Mouse (Mus musculus) midbrain, embryonic 16.5 days (tissue): Measurements from ENCODE around the gene Slc26a3. TPM values are rescaled to one million over a fixed set of nuclear protein-coding genes. Genes with fewer than 3 reads are reported as not detected.
"Not testable (repeated sequence)": the region's sequence is repeated elsewhere in the genome, so short reads cannot be mapped to it uniquely, and the experiment has no call there.

Source experiments
- ATAC-seq: fragments of 200-750 bp; cut with Nextera tagmentation; 2 replicates; pipeline ENCODE4 v1.8.0; 2017; ENCODE audit warnings: moderate TSS enrichment
- H3K27ac ChIP-seq: fragments of 300-500 bp; sonication (generic); 2 replicates; pipeline ENCODE4 v1.5.1; 2014; ENCODE audit warnings: mild to moderate bottlenecking, low read length, mixed read lengths
- H3K27me3 ChIP-seq: fragments of 300-500 bp; sonication (generic); 2 replicates; pipeline ENCODE4 v1.6.1; 2014; ENCODE audit warnings: low read depth, low read length, mixed read lengths; ENCODE audit not compliant: control insufficient read depth, insufficient read depth
- H3K36me3 ChIP-seq: fragments of 300-500 bp; sonication (generic); 2 replicates; pipeline ENCODE4 v1.6.1; 2014; ENCODE audit warnings: mild to moderate bottlenecking, low read length, moderate library complexity, mixed read lengths; ENCODE audit not compliant: control insufficient read depth, insufficient read depth
- H3K4me1 ChIP-seq: fragments of 300-500 bp; sonication (generic); 2 replicates; pipeline ENCODE4 v1.6.1; 2014; ENCODE audit warnings: mild to moderate bottlenecking, low read length, mixed read lengths; ENCODE audit not compliant: control insufficient read depth, insufficient read depth
- H3K4me2 ChIP-seq: fragments of 300-500 bp; sonication (generic); 2 replicates; pipeline ENCODE4 v1.6.1; 2014; ENCODE audit warnings: mild to moderate bottlenecking, low read length, mixed read lengths
- H3K4me3 ChIP-seq: fragments of 300-500 bp; sonication (generic); 2 replicates; pipeline ENCODE4 v1.5.1; 2014; ENCODE audit warnings: low read depth, mild to moderate bottlenecking, low read length, moderate library complexity, mixed read lengths
- H3K9ac ChIP-seq: fragments of 300-500 bp; sonication (generic); 2 replicates; pipeline ENCODE4 v1.6.1; 2014; ENCODE audit warnings: low read depth, low read length, mixed read lengths
- H3K9me3 ChIP-seq: fragments of 300-500 bp; sonication (generic); replicated peaks from 2 replicates; pipeline ENCODE4 v1.6.1; 2014; ENCODE audit warnings: mild to moderate bottlenecking, low read length, mixed read lengths; ENCODE audit not compliant: control insufficient read depth, poor library complexity, severe bottlenecking
- WGBS: fragments of 180-500 bp; shearing (Covaris S2); extraction: QIAGEN DNeasy Blood & Tissue Kit; methylation state at CpG from one replicate; pipeline ENCODE4 v1.1.7; 2014; 5-methylcytosine and 5-hydroxymethylcytosine counted together
- polyA plus RNA-seq: library from polyadenylated mRNA; unstranded; fragments of >200 nt; fragmentation: Nextera tagmentation; extraction: Ambion mirVana; gene quantifications from 2 replicates; pipeline ENCODE4 v1.2.1, GENCODE M21; 2015

The Slc26a3 gene
- polyA plus RNA-seq, 1 experiment from 2014 or later, result 0.09 TPM

DNA sequence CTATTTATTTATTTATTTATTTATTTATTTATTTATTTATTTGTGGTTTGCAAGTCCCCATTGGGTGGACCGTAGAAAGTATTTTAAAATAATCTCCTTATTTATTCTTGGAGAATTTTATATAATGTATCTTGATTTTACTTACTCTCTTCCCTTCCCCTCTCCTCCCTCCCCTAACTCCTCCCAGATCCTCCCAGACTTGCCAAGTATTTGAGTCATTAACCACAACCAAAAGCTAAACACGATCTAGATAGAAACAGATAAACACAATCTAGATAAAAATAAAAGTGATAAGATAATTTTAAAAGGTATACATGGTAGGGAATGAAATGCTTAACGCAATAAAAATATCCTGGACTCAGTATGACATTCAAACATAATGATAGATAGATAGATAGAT, 58.7 kb downstream of the Slc26a3 start:
- Histone ChIP-seq H3K9ac (no peak overlapping the region), H3K36me3 (no peaks in the 10 kb centered on the region), H3K4me1 (0 out of 2 replicates have a peak, but pooled peaks cover 1% of the 10 kb centered on the region), H3K9me3 (no peaks in the 10 kb centered on the region), H3K4me2 (no peak overlapping the region), H3K27ac (no peak overlapping the region), H3K4me3 (no peak overlapping the region), H3K27me3 (no peaks in the 10 kb centered on the region)
- ATAC-seq, result no peak
- WGBS, result 94% methylated on average over 3 of the region's 3 CpGs

DNA sequence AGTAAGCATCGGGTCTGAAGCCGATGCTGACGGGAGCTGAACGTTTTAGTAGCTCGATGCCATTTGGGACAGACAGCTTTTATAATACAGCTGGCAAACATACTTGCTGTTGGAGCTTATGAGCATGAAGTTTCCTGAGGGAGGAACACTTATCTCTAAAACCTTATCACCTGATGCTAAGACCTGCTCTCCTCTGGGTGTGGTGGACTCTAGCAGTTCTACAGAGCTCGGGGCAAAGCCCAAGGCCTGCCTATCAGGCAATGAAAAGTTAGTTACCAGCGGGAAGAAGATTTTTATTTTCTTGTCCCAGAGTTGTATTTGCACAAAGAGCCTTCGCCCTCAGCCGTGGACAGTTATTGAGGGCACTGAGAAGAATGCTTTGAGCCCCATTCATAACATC, 65.6 kb downstream of the Slc26a3 start:
- H3K9ac ChIP-seq, result no peak overlapping the region
- no peak for ATAC-seq
- H3K9me3 ChIP-seq, result no peaks in the 10 kb centered on the region
- no peaks in the 10 kb centered on the region for H3K36me3 ChIP-seq
- WGBS, result 90% methylated on average over 9 of the region's 9 CpGs
- no peaks in the 10 kb centered on the region for H3K4me1 ChIP-seq
- H3K4me2 ChIP-seq, result no peak overlapping the region
- no peak overlapping the region for H3K27ac ChIP-seq
- no peaks in the 10 kb centered on the region for H3K27me3 ChIP-seq
- H3K4me3 ChIP-seq, result no peak overlapping the region

DNA sequence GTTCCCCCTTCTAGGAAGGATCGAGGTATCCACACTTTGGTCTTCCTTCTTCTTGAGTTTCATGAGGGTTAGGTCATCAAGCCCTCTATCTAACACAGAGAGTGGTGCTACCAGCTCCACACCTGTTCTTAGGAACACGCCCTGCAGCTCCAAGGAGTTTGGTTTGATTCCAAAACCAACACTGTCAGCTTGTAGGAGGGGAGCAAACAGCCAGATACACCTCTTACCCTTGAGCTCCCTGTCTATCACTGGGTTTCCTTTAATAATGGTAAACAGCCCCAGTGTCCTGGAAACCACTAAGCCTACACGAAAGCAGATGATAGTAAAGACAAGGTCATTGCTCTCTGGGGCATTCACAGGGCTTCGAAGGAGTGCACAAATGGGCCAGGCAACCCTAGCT, 67.8 kb downstream of the Slc26a3 start:
- Histone ChIP-seq H3K4me3 (no peak overlapping the region), H3K4me2 (no peak overlapping the region), H3K27ac (no peak overlapping the region), H3K4me1 (no peaks in the 10 kb centered on the region), H3K27me3 (no peaks in the 10 kb centered on the region), H3K9ac (no peak overlapping the region), H3K36me3 (no peaks in the 10 kb centered on the region), H3K9me3 (no peaks in the 10 kb centered on the region)
- WGBS, result 73% methylated on average over 4 of the region's 4 CpGs
- ATAC-seq, result no peak

DNA sequence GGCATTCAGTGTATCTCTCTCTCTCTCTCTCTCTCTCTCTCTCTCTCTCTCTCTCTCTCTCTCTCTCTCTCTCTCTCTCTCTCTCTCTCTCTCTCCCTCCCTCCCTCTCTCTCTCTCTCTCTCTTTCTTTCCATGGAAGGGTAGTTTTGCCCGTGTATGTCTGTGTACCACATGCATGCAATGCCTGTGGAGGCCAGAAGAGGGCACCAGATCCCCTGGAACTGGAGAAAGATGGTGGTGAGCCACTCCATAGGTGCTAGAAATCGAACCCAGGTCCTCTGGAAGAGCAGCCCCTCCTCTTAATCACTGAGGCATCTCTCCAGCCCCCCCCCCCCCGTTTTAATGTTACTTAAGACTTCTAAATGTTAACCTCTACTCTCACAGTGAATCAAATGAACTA, 69.6 kb downstream of the Slc26a3 start:
- ATAC-seq, result not testable (repeated sequence)

DNA sequence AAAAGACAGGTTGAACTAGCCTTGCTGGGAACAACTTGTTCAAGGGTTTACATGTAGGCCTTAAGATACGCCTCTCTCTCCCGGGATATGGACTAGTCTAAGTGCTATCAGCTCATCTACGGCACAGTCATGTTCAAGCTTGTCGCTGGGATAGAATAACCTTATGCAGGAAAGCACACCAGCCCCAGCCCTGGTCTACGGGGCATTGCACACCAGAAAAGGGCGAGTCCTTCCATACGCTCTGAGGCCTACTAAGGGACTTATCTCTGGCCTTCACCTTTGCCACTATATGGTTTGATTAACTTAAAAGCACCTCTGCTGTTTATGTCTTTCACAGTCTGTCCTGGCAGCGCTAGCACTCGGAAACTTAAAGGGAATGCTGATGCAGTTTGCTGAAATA, 70.7 kb downstream of the Slc26a3 start:
- H3K4me3 ChIP-seq, result no peak overlapping the region
- no peak overlapping the region for H3K4me2 ChIP-seq
- ATAC-seq, result no peak
- H3K4me1 ChIP-seq, result no peaks in the 10 kb centered on the region
- 96% methylated on average over 9 of the region's 9 CpGs for WGBS
- H3K9ac ChIP-seq, result no peak overlapping the region
- H3K27ac ChIP-seq, result no peak overlapping the region
- H3K27me3 ChIP-seq, result no peaks in the 10 kb centered on the region
- no peaks in the 10 kb centered on the region for H3K36me3 ChIP-seq
- H3K9me3 ChIP-seq, result no peaks in the 10 kb centered on the region

More for the DNA sequence above, 69.6 kb downstream of the Slc26a3 start:
- not testable (repeated sequence) for H3K4me2 ChIP-seq, H3K9me3 ChIP-seq, H3K36me3 ChIP-seq, H3K9ac ChIP-seq, H3K4me3 ChIP-seq, H3K27me3 ChIP-seq, H3K4me1 ChIP-seq, H3K27ac ChIP-seq
- WGBS, result 51% methylated on average over 3 of the region's 3 CpGs

DNA sequence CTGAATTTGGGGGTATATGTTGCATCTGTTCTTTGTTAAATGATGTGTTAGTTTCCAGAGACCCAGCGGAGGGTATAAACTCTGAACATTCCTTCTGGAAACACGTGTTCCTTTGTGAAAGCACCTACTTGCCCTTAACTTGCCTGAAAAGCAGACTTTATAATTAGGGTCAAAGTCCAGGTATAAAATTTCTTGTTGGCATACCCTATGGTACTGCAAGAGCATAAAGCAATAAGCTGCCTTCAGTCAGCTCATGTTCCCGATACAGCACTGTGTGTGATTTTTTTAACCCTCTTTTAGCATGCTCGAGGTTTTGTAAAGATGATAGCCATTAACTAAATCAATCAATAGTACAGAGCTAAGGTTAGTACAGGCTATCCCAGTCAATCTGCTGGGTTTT, 71.9 kb downstream of the Slc26a3 start:
- Histone ChIP-seq H3K36me3 (no peaks in the 10 kb centered on the region), H3K4me1 (no peaks in the 10 kb centered on the region), H3K4me3 (no peak overlapping the region), H3K9me3 (no peaks in the 10 kb centered on the region), H3K27me3 (no peaks in the 10 kb centered on the region), H3K27ac (no peak overlapping the region), H3K9ac (no peak overlapping the region), H3K4me2 (no peak overlapping the region)
- 89% methylated on average over 4 of the region's 4 CpGs for WGBS
- no peak for ATAC-seq

DNA sequence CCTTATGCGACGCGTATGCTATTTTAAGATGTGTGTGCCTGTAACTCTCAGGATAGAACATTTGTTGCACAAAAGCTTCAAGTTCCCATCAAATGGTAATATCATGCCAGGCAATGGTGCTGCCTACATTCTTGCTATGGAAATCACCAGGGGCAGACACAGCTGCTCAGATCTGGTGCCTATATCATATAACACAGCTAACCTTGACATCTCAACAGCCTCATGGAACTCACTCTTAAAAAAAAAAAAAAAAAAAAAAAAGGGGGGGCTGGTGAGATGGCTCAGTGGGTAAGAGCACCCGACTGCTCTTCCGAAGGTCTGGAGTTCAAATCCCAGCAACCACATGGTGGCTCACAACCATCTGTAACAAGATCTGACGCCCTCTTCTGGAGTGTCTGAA, 87.5 kb downstream of the Slc26a3 start:
- H3K4me2 ChIP-seq, H3K36me3 ChIP-seq, H3K4me3 ChIP-seq, H3K9ac ChIP-seq, H3K4me1 ChIP-seq, H3K27me3 ChIP-seq, H3K9me3 ChIP-seq, ATAC-seq, H3K27ac ChIP-seq: not testable (repeated sequence)
- 89% methylated on average over 4 of the region's 6 CpGs for WGBS

DNA sequence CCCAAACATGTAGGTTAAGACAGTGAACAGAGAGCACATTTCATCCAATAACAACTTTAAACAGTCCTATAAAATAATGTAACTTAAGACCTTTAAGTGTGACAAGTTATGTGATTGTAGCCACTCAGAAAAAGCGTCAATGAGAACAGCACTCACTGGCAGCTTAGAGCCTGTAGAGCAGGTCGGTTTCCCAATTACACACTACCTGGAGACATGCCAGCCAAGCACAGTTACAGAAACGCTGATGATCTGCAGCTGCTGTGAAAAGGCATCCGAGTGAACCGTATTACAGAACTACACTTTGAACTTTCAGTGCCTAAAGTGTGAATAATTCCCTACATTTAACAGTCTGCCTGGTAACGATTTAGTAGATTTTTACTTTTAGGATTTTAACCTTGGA, 95.8 kb downstream of the Slc26a3 start:
- Histone ChIP-seq H3K4me1 (no peaks in the 10 kb centered on the region), H3K4me2 (no peak overlapping the region), H3K36me3 (peaks cover 11% of the 10 kb centered on the region), H3K9ac (no peak overlapping the region), H3K9me3 (no peaks in the 10 kb centered on the region), H3K27ac (no peak overlapping the region), H3K27me3 (no peaks in the 10 kb centered on the region), H3K4me3 (no peak overlapping the region)
- 86% methylated on average over 6 of the region's 6 CpGs for WGBS
- no peak for ATAC-seq

DNA sequence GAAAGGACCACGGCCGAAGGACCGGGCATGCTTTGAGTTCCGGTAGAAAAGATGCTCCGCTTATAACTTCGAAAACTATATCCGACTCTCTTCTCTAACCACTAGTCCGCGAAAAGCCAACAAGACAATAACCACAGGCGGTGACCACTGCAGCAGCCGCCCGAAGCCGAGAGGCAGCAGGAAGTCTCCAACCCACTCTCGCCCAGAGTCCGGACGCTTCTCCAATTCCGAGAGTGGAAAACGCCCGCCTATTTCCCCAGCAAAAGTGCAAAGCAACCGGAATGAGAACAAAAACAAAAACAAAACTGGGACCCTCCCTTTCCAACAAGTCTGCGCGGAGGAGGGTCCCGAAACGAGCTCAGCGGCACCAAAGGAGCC, 108.3 kb downstream of the Slc26a3 start:
- Histone ChIP-seq H3K4me3 (peak overlapping the region; percentile 81), H3K9me3 (no peaks in the 10 kb centered on the region), H3K9ac (peak overlapping the region; percentile 80), H3K36me3 (peaks cover 3% of the 10 kb centered on the region; the same call in 1 of the 2 replicates), H3K4me2 (peak overlapping the region; percentile 82), H3K27me3 (no peaks in the 10 kb centered on the region), H3K4me1 (peaks cover 14% of the 10 kb centered on the region), H3K27ac (peak overlapping the region; percentile 97)
- peak; percentile 0; the same call in 1 of the 2 replicates for ATAC-seq
- under 1% methylated on average over 25 of the region's 25 CpGs for WGBS
